Mouse (Mus musculus) heart, adult 18-20 months (tissue): ENCODE data around the gene Dhdds. TPM values are rescaled to one million over a fixed set of nuclear protein-coding genes. Genes with fewer than 3 reads are reported as not detected.

Experiments used
- DNase-seq, 2 experiments: peaks; one replicate each; pipeline ENCODE4 v3.0.0; 2021 to 2022; ENCODE audit warnings: mixed read lengths in 1 of 2
- total RNA-seq, 2 experiments: library from RNA; stranded (reverse); gene quantifications; 2 replicates each; pipeline ENCODE4 v1.2.3; 2021

Gene Dhdds
- total RNA-seq, 2 experiments from 2014 or later, result 29.9 to 31.9 TPM

GRCm38 (mm10) chr4:133956358-133956757 is 44.4 kb downstream of the Dhdds start:
- no peak for DNase-seq

- no peak for DNase-seq
Measured at GRCm38 (mm10) chr4:133946736-133947135, 54.0 kb downstream of the Dhdds start.

GRCm38 (mm10) chr4:133943791-133944190 is 56.9 kb downstream of the Dhdds start:
- DNase-seq, result no peak

GRCm38 (mm10) chr4:133942679-133943078 is 58.0 kb downstream of the Dhdds start:
- DNase-seq, result no peak

- DNase-seq, result peak; percentile 35 to 54
Measured at GRCm38 (mm10) chr4:133941576-133941975, 59.1 kb downstream of the Dhdds start.

GRCm38 (mm10) chr4:133940386-133941260 is 60.1 kb downstream of the Dhdds start:
- DNase-seq, result no peak

- DNase-seq, result no peak
Measured at GRCm38 (mm10) chr4:133938077-133938476, 62.6 kb downstream of the Dhdds start.

- DNase-seq, result no peak
Measured at GRCm38 (mm10) chr4:133931785-133932184, 68.9 kb downstream of the Dhdds start.

- DNase-seq, result peak in 1 of 2 experiments; percentile 43
Measured at GRCm38 (mm10) chr4:133931349-133931748, 69.4 kb downstream of the Dhdds start.

- DNase-seq, result peak; percentile 15 to 22
Measured at GRCm38 (mm10) chr4:133929278-133929670, 71.4 kb downstream of the Dhdds start.

GRCm38 (mm10) chr4:133928576-133929277 is 72.0 kb downstream of the Dhdds start:
- peak; percentile 12 to 32 for DNase-seq

GRCm38 (mm10) chr4:133925204-133925603 is 75.5 kb downstream of the Dhdds start:
- no peak for DNase-seq

GRCm38 (mm10) chr4:133923743-133924142 is 77.0 kb downstream of the Dhdds start:
- DNase-seq, result no peak

Other genes with a start within 250 kb of the Dhdds start
- gene Arid1a, start 244.1 kb downstream of the Dhdds start, total RNA-seq, result 10 to 100 TPM; 31.3 to 34.9 TPM
- 1 to 10 TPM; 4.4 to 6.2 TPM for gene Rps6ka1, start 113.1 kb downstream of the Dhdds start, total RNA-seq
- 100 to 1,000 TPM; 106 to 113 TPM for gene Hmgn2, start 32.3 kb downstream of the Dhdds start, total RNA-seq
- gene Lin28a, start 17.9 kb upstream of the Dhdds start, total RNA-seq, result not detected
- gene Zfp683, start 52.9 kb upstream of the Dhdds start, total RNA-seq, result not detected
- under 1 TPM in 1 of 2 experiments, not detected in 1; 0.08 TPM for gene Crybg2, start 59.9 kb upstream of the Dhdds start, total RNA-seq
- 10 to 100 TPM in 1 of 2 experiments, 1 to 10 TPM in 1; 5.8 to 20.9 TPM for gene Cd52, start 94.2 kb upstream of the Dhdds start, total RNA-seq
- gene Ubxn11, start 101.7 kb upstream of the Dhdds start, total RNA-seq, result 1 to 10 TPM; 2.0 to 2.4 TPM
- 10 to 100 TPM; 34.0 to 42.8 TPM for gene Sh3bgrl3, start 127.9 kb upstream of the Dhdds start, total RNA-seq
- gene Cep85, start 186.2 kb upstream of the Dhdds start, total RNA-seq, result 10 to 100 TPM; 40.4 to 41.9 TPM
- gene Gm7534, start 202.1 kb upstream of the Dhdds start, total RNA-seq, result not detected
- not detected for gene Catsper4, start 226.5 kb upstream of the Dhdds start, total RNA-seq
- gene Cnksr1, start 237.5 kb upstream of the Dhdds start, total RNA-seq, result 1 to 10 TPM; 3.9 to 6.3 TPM
- not detected for gene E130218I03Rik, start 242.7 kb upstream of the Dhdds start, total RNA-seq
- 1 to 10 TPM; 3.3 to 3.6 TPM for gene Zfp593, start 244.7 kb upstream of the Dhdds start, total RNA-seq
- gene Gm30191, start 246.0 kb upstream of the Dhdds start, total RNA-seq, result not detected